Mouse (Mus musculus): ENCODE data around the gene Slitrk4. TPM values are rescaled to one million over a fixed set of nuclear protein-coding genes. Genes with fewer than 3 reads are reported as not detected.

Gene Slitrk4
- total and polyA plus RNA-seq, 3 experiments, result 0.18 to 0.98 (median 0.76) TPM

- intact Hi-C loops (cut with DNase I), result no loop called here
- no peak for TF ChIP-seq EP300 (IDR thresholded peaks at IDR 0.05; ENCODE audit: insufficient read depth, low read depth, low read length)
- no peak for TF ChIP-seq POLR2A (IDR thresholded peaks at IDR 0.05; ENCODE audit: insufficient read depth, low read depth, low read length)
- TF ChIP-seq CTCF (IDR thresholded peaks at IDR 0.05), result no peak
- no peaks in the 10 kb centered on the region for H3K79me2 ChIP-seq (replicated peaks; ENCODE audit: control insufficient read depth, insufficient read depth, low read length)
- H3K36me3 ChIP-seq (ENCODE audit: control insufficient read depth, insufficient read depth, low read length), result no peaks in the 10 kb centered on the region
- no peak overlapping the region for H3K27ac ChIP-seq
- no peaks in the 10 kb centered on the region for H3K27me3 ChIP-seq (ENCODE audit: control insufficient read depth, insufficient read depth, low read length)
- no peak for DNase-seq
- no peak overlapping the region for H3K4me3 ChIP-seq
- H3K9ac ChIP-seq (ENCODE audit: low read depth, low read length), result no peak overlapping the region
- H3K4me1 ChIP-seq (ENCODE audit: control insufficient read depth, insufficient read depth, low read length), result no peaks in the 10 kb centered on the region
- 74% methylated on average over 1 of the region's 1 CpGs for WGBS
Observed at GRCm38 (mm10) chrX:64263481-64263880, 13.3 kb downstream of the Slitrk4 start.

Other genes starting within 250 kb of the Slitrk4 start
- gene Gm6760, start 124.8 kb downstream of the Slitrk4 start, total RNA-seq (2021), result not detected
- gene Gm6760, start 124.8 kb downstream of the Slitrk4 start, polyA plus RNA-seq (2012; rRNA removed), result not detected in 2 replicates
- gene 3830417A13Rik, start 103.4 kb downstream of the Slitrk4 start, total RNA-seq (2021), result not detected
- not detected in 2 replicates for gene 3830417A13Rik, start 103.4 kb downstream of the Slitrk4 start, polyA plus RNA-seq (2012; rRNA removed)